Mouse (Mus musculus) testis, postnatal 14 days (tissue): ENCODE results near the gene Cela1.

ENCODE experiments used
- DNase-seq: peaks from one replicate; pipeline ENCODE4 v3.0.0; 2021; ENCODE audit warnings: low spot score

The Cela1 gene

DNA sequence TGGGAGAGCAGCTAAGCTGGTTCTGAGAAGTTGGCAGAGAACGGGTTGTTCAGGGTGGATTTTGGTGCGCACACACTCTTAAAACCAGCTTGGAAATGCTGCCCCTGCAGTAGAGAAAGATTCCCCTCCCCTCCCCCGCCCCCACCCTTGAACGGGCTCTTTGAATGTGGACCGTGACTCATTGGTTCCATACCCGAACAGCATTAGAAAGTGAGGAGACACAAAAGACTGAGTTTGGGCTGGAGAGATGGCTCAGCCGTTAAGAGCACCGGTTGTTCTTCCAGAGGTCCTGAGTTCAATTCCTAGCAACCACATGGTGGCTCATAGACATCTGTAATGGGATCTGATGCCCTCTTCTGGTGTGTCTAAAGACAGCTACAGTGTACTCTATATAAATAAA, 17.7 kb downstream of the Cela1 start:
- DNase-seq: no peak

DNA sequence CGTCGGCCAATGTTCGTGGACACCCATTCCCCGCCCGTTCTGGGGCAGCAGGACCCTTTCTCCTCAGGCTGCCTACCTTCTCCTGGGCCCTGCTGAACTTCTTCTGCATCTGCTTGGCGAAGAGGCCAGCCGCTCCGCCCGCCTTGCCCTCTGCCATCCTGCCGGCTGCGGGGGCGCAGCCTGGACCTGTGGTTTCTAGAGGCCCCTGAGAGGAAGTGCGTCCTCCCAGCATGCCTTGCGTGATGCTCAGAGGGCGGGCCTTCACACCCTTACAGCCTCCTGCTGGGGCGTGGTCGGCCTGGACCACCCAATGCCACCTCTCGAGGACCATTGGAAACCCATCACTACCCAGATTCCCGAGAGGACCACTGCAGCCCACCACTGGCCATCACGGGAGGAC, 18.4 kb downstream of the Cela1 start, which contains the start of gene Bin2:
TSS of gene Bin2 (minus strand) at position 217 of the 400 bp plus-strand sequence.
- peak; percentile 72 for DNase-seq

DNA sequence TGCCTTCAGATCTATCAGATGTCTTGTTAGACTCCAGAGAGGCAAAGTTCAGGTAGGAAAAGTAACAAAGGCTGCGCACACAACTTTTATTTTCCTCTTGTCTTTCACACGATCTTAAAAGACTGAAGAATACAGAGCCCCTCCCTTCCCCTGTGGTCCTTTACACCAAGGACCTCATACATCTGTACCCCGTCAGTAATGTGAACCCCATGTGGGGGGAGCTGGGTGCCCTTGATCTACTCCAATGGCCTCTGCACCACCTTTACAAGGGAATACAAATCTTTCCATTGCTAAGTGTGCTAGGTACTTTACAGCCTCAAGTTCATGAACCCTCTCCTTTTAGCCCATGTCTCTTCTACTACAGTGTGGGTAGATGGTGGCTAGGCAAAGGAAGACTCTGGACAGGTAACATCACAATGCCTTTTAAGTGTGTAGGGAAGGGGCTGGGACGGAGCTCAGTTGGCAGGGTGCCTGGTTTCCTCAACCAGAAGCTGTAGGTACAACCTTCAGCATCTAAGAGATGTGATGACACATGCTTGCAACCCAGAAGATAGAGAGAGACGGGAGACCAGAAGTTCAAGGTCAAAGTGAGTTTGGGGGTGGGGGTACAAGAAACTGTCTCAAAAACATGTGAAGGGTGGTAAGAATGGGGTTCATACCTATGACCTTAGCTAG, 19.7 kb downstream of the Cela1 start:
- no peak for DNase-seq

DNA sequence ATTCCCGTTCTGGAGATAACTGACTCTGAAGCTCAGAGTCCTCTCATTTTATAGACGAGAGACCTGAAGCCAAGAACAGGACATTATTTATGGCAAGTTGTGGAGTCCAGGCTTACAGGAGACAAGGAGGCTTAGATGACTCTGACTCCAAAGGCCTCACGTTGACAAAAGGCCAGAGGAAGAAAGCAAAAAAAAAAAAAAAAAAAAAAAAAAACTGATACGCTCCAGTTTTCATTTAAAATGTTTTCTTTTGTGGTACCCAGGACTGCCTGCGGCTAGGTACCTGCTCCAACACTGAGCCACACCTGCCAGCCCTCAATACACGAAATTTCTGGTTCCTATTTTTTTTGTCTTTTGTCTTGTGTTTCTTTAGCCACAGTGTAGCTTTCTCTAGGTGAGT, 20.3 kb downstream of the Cela1 start:
- no peak for DNase-seq

DNA sequence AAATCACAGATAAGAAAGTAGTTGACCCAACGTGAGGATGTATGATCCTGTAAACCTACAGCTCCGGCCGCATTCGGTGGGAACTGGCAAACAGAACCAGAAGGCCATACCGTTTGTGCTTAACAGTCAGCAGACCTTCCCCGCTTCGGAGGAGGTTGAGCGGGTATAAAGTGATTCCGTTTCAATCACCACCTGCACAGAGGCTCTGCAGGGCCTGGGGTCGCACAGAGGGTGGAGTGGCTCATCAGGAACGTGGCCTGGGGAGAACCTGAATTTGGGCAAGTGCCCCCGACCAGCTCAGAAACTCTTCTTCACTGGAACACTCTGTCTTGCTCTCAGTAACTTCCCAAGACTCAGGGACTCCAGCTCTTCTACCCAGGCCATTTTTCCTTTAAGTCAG, 20.9 kb downstream of the Cela1 start:
- DNase-seq: no peak

DNA sequence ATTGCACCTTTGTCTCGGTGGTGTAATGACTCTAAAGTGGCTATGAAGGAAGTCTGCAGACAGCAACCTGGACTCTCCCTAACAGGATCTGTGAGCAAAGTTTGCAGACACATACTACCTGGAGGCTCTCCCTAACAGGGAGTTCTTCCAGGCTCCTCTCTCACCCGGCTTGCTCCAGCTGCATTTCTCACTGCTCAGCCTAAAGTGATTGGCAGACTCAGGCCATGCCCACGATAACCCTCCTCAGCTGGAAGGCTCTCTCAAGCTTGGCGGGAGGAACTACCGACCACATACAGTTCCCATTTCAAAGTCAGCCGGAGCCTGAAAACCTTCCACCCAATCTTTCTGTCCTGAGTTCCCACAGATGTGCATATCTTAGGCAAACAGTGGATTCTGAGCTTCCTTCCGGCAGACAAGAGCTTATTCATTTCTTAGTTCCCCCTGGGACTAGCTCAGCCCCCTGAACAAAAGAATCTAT, 21.5 kb downstream of the Cela1 start:
- DNase-seq: no peak

DNA sequence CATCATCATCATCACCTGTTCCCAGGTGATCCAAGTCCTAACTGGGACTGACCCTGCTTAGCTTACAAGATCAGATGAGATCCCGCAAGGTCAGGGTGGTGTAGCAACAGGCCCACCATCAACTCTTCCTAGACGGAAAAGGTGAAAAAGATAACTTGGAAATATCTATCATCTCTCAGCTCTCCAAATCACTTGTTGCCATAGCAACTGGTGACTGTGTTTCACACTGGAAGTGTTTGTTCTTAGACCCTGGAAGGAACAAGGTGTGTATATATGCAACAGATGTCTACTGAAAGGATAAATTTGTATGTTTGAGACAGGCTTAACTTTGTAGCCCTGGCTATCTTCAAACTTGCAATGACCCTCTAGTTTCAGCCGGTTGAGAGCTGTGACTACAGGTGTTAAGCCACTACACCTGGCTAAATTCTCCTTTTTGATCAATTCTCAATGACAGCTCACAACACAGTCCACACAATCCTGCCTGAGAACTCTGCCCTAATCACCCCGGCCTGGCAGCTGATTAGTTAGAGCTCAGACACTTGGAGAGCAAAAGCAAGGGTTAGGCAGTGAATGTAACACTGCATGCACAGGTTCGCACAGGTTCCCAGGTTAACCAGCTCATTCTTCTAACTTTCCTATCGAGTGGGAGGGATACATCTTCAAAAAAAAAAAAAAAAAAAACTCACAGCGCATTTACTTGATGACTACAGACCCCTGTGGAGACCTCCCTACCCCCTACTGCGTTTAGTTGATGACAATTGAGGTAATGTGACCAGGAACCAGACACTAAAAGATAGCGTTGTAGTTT, 22.1 kb downstream of the Cela1 start:
- DNase-seq: no peak

DNA sequence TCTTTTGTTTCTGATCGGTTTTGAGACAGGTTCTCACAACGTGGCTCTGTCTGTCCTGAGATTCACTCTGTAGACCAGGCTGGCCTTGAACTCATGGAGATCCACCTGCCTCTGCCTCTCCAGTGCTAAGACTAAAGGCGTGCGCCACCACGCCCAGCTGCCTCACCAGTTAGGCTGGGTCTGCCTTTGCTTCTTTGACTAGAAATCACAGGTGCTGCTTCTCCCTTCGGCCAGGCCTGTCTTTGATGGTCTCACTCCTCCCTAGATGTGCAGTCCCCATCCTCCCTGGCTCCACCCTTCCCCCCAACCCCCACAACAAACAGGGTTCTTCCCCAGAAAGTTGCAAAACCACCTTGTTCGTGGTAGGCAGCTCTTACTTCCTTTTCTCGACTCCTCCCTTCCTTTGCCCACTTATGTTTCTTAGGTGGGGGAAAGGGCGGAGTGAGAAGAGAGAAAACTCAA, 22.9 kb downstream of the Cela1 start:
- DNase-seq: no peak

DNA sequence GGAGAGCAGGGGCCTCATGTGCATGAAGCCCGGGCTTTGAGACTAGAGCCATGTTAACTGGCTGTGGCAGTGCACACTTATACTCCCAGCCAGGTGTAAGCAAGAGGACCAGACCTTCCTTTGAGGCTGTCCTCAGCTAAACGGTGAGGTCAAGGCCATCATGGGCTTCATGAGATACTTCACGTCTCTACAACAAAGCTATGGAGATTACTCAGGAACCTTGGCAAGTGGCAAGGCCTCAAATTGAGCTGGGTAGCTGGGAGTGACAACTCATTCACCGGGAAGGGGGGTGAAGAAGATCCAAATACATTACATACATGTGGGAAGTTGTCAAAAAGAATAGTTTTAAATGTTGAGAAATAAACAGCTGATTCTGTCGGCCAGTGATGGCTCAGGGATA, 26.9 kb downstream of the Cela1 start:
- no peak for DNase-seq

DNA sequence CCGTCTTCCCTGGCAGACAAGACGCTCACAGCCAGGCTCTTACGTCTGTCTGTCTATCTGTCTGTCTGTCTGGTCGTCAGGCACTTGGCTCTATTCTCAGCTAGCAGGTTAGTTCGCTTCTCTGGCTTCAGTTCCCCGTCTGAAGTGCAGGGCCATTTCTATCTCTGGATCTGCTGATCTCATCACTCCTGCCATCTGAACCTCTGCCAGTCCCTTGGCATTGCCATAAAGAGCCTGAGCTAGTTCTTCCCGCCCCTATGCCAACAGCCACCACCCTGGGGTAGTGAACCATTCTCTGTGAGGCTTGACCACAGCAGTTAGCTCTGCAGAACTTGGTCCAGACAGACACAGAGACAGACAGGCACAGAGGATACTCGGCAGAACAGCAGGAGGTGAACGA, 27.4 kb downstream of the Cela1 start:
- no peak for DNase-seq

DNA sequence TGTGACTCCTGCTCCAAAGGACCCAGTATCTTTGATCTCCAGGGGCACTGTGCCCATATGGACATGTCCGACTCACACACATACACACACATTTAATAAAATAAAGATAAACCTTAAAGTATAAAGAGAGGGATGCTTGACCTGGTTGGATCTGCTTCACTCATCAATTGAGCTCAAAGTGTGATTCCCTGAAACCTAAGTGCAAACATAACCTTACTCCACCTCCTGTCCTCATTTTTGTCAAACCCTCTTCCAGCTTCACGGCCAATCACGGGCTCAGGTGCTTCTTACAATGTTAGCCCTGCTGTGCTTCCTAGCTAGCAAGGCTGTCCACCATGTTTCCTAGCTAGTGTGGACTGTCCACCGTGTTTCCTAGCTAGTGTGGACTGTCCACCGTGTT, 32.5 kb downstream of the Cela1 start:
- no peak for DNase-seq

DNA sequence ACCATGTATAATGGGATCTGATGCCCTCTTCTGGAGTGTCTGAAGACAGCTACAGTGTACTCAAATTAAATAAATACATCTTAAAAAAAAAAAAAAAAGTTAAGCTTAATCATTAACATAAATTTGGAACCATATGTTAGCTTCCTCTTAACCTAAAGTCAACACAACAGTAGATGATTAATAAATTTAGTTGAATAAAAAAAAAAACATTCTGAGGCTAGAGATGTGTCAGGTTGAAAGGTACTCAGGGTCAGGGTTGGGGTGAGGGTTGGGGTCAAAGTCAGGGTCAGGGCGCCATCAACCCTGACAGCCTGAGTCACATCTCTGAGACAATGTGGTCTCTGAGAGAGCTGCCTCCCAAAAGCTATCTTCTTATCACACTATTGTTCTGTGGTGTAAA, 33.5 kb downstream of the Cela1 start:
- no peak for DNase-seq

DNA sequence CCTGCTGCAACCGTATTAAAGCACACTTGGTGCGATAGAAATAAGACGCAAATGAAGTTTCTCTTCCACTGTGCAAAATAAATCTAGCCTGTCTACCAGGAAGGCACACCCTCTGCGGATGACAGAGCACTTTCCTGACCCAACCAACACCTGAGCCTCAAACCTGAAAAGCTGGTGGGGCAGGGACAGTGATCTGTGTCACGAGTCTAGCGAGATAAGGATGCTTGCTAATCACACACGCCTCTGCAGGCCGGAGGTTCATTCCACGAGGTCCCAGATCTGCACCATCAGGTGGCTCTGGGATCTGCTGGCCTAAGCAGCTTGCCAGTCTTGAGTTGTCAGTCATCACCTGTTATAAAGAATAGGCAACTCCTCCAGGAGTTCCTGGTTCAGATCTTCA, 36.1 kb downstream of the Cela1 start:
- DNase-seq: no peak

DNA sequence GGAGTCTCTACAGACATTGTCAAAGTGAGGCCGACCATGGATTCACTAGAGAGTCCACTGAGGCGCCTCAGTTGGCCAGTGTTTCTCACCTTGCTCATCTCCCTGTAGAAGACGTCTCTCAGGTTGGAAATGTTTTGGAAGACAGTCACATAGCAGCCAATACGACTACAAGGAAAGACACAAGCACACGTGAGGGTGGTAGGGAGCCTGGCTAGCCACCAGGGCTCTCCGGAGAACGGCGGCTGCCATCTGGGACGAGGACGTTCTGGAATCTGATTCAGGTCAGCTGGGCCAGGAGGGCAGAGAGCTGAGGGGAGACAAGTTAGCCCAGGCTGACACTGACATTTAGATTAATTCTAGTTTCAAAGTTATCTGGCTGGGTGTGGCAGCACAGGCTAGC, 37.6 kb downstream of the Cela1 start:
- DNase-seq: no peak

DNA sequence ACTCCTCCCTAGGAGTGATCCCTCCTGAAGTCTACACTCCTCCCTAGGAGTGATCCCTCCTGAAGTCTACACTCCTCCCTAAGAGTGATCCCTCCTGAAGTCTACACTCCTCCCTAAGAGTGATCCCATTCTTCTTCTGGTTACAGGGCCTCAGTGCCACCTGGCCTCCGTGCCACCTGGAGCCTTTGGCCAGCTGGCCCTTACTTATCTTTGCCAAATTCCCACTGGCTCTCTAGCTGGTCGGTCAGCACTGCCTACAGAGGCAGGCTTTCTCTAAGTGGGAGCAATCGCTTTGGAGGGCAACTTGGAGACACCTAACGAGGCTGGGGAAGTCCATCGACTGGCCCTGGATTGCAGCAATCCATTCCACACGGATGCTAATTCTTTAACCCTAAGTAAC, 41.6 kb downstream of the Cela1 start:
- no peak for DNase-seq

DNA sequence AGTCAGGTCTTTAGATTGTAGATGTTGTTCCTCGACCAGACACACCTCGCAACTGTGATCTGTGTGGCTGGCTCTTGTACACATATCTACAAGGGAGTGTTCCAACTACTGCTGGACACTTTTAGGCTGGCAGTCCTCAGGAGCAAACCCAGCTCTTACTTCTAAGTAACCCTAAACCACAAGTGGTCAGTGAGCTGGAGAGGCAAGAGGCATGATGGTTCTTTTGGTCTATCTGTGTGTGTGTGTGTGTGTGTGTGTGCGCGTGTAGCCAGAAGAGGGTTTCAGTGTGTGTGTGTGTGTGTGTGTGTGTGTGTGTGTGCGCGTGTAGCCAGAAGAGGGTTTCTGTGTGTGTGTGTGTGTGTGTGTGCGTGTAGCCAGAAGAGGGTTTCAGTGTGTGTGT, 45.3 kb downstream of the Cela1 start:
- no peak for DNase-seq

DNA sequence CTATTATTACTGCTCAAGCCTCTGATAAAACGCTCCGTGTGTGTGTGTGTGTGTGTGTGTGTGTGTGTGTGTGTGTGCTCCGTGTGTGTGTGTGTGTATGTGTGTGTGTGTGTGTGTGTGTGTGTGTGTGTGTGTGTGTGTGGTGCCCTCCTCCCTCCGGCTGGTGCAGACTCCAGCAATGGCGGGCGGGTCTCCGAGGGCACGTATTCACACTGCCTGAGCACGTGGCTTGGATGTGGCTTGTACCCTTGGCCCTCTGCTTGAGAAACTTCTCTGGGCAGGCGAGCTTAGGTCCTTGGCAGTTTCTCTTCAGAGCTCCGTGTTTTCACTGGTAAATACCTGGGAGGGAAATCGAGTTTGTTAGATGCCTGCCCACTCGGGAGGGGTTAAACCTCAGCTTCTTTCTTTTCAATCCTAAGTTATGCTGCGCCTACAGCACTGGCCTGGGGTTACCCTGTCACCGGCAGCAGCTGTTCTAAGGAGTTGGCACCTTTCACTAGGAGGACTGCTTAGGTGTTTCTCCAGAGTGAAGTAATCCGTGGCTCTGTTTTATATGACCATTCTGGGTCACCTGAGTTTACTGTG, 46.4 kb downstream of the Cela1 start:
- no peak for DNase-seq

DNA sequence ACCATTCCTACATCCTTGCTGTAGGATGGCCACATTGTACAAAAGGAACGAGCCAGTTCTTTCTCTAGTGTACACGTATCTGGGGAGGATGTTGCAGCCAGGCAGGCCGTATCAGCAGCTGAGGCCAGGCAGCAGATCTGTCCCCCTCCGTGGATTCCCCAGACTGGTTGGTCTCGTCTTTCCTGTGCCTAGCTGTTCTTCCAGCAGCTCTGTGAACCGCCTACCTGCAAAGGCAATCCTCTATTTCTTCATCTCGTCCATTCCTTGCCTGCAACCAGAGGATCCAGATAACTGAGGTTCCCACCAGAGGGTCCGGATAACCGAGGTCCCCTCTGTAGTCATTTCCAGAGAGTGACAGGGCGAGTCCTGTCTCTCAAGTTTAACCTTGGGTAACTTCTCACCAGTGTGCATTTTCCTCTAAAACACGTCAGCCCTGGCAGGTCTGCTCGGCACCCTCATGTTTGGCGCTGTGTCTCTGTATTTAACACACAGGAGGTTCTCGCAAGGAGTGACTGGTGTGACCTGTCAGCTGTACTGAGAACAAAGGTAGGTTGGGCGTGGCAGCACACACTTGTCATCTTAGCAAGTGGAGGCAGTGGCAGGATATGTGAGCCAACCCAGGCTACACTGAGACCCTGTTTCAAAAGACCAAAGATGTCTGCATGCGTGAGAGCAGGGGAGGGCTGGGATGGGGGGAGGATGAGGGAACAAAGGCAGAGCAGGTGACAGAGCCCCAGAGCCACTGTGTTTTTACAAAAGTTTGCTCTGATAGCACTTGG, 47.6 kb downstream of the Cela1 start:
- DNase-seq: no peak

DNA sequence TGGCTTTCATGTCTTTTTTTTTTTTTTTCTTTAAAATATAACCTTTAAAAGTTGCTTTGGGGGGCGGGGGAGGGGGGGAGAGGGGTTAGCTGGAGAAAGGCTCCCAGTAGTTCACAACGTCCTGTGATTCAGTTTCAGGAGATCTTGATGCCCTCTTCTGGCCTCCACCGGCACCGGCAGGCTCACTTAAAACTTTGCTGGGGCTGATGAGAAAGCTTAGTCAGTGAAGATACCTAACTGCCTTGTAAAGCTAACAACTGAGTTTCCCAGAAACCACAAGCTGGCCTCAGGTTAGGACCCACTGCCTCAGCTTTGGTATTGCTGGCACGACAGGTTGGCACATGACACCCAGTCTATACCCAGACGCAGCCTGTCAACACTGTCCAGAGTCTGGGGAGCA, 50.1 kb downstream of the Cela1 start:
- no peak for DNase-seq

DNA sequence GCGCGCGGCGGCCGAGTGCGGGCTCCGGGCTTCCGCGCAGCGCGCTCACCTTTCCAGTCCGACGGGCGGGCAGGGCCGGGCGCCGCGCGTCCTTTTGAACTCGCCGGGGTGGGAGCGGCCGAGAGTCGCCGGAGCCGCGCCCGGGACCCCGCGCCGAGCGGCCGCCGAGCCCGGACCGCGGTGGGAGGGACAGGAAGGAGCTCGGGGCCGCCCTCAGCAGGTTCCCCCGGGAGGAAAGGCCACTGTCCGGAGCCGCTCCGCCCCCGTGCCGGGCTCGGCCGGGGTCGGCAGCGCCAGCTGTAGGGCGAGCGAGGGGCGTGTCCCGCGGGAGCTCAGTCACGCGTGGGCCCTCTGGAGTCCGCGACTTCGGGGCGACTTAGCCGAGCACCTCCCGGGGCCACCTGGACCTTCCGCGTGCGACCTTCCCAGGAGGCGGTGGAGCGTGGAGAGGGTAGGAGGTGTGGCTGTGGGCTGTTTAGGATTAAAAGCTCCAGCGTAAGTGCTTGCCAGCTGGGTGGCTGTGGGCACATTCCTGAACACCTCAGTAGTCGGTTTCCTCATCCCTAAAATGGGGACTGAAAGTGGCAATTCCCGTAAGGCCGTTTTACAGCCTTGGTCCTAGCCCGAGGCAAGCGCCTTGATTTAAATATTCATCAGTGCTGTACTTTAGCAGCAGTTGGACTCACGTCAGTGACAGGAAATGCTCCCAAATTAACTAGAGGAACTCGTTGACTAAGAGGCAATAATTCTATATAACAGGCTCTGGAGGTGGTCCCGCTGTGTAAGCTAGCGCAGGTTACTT, 50.8 kb downstream of the Cela1 start, which contains the start of gene Smagp:
TSS of gene Smagp (minus strand) at position 241 of the 802 bp plus-strand sequence.
- peak; percentile 51 for DNase-seq
